Mouse (Mus musculus): ENCODE measurements at regions not wholly inside any gene's neighbourhood (a gene's known extent, or its start where the extent isn't known, plus 50 kb on each side); places are given as distances from the start of the nearest gene placed in this dataset.
A peak's percentile ranks its signal among the peaks of the same experiment; 100 is the strongest.

DNA sequence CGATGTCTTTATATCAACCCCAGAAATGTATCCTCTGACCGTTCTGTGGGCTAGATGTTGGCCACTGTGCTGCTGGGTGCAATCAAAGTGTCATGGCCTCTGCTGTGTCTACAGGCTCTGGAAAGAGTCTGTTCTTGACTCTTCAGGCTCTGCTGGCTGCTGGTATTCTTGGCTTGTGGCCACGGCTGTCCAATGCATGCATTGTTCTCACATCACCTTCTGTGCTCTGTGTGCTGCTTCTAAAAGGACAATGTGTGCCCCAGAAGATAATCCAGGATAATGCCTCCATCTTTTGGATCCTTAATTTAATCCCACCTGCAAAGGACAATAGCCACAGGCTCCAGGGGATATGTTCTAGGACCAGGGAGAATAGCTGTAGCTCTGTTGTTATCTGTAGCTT is 77.5 kb upstream of the Dapl1 start:
- DNase-seq (ENCODE audit: low spot score) = no peak

DNA sequence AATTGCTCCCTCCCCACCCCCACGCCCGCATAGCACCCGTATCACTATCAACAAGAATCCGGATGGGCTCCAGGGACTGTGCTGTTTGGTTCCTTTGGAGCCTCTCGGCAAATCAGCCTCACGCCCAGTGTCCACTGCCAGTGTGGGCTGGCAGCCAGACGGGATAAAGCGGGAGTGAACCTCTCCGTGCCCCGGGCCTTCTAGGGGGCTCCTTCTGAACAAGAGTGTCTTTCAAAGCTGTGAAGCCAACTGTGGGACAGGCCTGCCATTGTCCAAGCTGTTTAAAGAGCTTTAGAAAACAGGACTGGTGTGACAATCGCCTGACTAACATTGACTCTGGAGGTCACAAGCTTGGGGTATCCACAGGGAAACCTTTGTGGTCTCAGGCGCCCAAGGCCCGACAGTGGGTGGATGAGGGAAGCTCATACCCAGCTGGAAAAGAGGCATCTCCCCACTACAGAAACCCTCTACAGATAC is 76.9 kb upstream of the Dapl1 start:
- DNase-seq (ENCODE audit: low spot score) = peak; percentile 29

DNA sequence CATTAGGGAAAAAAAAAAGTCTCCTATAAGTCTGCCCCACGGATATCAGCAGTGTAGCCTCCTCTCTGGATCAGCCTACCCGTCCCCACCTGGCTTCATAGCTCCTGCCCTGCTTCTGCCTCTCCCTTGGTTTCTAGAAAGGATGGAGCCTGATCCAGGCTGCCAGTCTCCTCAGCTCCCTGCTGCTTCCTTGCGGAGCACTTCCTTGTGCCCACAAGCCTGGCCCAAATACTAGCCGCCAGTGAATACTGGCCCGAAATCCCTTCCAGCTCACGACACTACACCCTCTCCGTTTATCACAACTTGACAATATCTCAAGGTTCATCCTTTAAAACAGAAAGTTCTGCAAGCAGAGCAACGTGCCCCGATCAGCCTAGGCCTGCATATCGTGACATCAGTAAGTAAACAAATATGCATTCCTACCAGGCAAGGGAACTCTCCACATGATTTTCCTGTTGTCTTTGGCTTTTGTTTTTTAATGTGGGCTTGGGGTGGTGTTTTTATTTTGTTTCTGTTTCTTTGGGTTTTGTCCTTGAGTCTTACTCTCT is 76.3 kb upstream of the Dapl1 start:
- no peak for DNase-seq (ENCODE audit: low spot score)

DNA sequence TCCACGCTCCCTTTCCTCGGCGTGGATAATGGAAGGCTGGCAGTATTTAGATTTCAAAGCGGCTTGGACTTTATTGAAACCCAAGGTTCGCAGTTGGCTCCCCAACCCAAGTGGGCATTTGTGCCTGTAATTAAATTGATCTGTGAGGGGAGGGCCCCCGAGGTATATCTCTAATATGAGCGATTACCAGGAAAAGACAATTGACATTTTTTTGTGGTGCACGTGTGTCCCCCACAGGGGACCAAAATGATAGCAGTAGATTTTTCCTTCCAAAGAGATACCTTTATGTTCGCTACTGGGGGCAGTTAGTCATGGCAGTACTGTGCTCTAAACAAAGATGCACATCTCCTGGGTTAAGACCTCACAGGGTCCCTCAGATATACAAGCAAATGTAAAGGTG is 69.8 kb upstream of the Dapl1 start:
- no peak for DNase-seq (ENCODE audit: low spot score)

DNA sequence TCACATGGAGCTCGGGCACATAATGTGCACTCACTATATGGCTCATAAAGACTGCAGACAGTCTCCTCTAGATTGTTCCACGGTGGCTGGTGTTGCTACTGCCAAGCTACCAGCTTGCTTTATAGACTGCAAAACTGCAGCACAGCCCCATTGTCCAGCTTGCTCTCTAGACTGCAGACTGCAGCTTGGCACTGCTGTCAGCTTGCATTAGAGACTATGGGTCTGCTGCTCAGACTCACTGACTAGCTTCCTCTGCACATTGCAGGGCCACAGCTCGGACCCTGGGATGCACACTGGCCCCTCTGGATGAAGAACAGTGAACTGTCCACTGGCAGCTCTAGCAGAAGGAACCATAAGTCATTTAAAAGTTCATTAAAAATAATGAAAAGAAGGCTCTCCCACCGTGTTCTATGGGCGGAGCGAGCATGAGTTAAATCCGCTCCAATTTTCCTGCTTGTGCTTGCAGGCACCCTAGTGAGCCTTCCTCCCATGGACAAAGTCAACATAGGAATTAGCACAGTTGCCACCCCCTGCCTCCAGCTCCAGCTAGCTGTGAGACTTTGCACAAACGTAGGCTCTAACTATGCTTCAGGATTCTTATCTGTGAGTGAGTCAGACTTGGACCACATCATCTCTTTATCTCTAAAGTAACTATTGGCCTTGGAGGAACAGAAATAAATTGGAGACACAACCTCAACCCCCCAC is 67.8 kb upstream of the Dapl1 start:
- no peak for DNase-seq (ENCODE audit: low spot score)

DNA sequence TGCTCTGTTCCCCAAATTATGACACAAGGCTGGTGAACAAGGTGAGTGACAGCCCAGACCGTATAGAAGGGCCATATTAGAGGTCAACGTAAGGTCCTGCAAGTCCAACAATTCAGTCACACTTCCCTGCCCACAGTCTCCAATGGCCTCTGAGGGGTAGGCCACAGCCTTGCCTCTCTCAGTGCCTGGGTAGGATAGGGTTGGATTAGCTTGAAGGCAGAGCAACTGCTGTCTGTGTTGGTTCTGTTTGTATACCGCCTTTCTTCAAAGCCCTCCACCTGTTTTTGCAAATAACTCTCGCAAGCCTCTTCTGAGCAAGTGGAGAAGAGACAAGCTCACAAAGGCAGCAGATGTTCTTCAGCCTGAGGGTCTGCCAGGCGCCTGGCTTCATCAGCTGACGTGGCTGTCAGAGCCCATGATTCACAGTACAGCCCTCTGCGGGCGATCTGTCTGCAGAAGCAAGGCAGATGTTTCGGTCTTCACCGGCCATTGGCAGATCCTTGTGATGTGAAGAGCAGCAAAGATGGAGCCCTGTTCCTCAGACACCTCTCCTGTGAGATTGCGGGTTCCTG is 67.0 kb upstream of the Dapl1 start:
- DNase-seq (ENCODE audit: low spot score) = peak; percentile 34

DNA sequence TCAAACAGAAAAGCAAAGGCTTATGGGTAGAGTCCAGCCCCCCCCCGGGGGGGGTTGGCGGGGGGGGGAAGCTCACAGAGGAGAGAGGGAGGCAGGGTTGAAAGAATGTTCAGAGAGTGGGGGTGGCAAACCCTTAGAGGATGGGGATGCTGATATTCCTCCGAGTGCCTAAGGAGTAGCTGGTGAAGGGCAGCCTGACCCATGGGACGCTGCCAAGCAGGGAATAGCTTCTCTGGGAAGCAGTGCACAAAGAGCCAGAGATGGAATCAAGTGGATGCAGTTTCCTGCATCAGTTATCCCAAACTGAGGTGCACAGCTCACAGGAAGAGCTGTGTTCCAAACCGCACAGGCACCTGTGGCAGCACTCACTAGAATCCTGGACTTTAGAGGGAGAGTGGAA is 64.0 kb upstream of the Dapl1 start:
- DNase-seq (ENCODE audit: low spot score) = no peak

DNA sequence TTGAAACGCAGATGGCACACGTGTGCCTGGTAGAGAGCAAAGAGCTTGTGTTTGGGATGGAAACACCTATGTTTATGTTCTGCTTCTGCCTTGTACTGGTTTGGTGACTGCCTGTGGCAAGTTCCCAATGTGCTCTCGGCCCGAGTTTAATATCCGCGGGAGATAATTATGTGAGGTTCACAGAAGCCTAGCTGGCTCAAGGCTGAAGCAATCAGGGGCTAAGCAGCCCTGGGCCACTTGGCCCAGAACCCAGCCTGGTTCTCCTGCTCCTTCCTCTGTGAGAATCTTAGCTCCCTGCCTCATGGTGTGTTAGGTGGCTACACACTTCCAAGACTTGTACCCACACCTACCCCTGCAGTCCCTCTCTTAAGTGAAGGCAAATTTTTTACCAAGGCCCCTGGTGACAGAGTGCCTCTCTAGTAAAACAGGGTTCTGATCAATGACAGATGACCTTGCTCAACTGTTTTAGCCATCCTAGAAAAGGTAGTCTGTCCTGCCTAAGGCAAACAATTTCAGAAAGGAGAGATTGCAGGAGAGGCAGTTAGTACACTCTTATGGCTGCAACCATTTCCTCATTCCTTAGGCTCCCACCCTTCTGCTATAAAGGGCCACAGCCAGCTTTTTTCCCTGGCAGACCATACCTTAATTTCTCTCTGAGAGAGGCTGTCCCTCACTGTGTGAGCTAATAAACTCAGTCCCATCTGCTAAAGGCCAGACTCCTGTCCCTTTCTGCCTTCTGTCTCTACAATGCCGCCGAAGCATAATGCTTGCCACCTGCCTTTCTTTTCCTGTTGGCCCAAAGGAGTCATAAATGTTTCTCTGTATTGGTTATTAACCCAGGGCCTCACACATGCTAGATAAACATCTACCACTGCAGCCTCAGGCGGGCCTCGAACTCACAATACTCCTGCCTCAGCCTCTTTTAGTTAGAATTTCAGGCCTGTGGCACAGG is 61.9 kb upstream of the Dapl1 start:
- no peak for DNase-seq (ENCODE audit: low spot score)

DNA sequence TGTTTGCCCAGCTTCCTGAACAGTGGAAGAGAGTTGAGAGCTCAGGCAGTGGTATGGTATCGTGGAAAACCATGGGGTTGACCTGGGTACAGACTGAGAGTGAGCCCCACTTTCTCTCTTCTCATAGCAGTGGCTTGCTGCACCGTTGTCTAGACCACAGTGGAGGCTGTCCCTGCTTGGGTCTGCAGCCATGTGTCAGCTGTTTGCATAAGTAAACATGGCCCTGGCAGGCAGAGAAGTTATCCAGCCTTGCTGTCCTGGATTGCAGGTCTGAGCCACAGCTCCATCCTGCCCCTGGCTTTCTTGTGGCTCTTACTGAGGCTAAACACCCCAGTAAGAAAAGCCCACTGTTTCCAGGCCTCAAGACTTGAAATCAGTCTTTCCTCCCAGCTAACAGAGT is 60.2 kb upstream of the Dapl1 start:
- no peak for DNase-seq (ENCODE audit: low spot score)

DNA sequence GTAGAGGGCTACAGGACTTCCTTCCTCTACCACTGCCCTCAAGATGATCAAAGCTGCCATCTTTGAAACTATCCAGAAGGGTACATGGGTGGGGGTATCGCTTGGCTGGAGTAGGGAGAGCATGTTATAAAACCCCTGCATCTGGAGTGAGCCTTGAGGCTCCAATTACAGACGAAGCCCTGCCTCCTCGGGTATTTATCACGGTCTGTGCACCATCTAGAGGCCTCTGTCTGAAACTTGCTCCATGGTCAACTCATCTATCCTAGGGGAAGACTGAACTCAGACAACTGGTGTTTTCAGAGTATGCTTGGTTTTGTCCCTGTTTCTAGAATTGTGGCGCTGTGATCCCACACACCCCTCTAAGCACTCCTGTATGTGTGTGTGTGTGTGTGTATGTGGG is 59.7 kb upstream of the Dapl1 start:
- DNase-seq (ENCODE audit: low spot score) = peak; percentile 68

DNA sequence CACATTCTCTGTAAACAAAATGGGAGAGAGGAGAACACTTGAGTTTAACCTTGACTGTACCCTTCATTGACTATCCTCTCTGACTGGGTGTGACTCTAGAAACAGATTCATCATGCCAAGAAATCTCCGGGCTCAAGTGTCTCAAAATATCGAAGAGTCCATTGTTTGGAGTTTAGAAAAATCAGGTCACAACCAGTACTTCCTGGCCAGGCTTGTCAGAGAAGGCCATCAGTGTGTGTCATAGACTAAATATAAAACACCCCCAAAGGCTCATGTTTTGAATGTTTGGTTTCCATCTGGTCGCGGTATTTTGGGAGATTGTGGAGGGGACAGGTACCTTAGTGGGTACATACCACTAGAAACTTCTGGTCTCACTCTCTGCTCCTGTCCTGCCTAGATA is 58.6 kb upstream of the Dapl1 start:
- no peak for DNase-seq (ENCODE audit: low spot score)

DNA sequence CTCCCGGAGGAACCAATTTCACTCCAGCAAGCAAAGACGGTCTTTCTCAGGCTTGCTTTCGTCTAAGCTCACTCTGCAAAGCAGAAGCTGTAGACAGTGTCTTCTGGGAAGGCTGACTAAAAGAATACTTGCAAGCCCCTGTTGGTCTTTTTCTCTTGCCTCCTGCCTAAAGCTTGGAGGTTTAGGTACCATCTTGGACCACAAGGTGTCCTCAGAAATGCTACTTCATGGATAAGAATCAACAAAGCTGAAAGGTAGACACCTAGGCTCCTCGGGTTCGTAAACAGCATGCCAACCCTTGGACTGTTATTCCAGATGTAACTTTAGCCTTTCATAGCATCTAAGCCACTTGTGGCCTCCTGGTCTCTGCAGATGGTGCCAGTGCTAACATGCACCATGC is 53.0 kb upstream of the Dapl1 start:
- DNase-seq (ENCODE audit: low spot score) = no peak

DNA sequence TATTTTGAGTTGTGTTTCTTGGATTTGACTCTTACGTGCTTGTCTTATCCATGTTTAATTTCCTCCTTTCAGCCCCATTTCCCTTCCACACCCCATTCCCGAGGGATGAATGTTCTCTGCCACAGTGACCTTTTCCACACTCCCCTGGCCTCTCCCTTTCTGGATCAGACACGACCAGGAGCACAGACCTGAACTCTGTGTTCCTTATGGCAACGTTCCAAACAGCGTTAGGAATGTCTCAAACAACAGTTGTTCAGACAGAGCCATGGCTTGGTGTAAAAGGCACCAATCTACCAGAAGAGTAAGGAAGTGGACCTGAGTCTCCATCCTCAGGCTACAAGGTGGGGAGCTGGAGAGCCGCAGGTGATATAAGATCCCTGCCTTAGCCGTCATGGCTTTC is 52.6 kb upstream of the Dapl1 start:
- no peak for DNase-seq (ENCODE audit: low spot score)
